Mouse (Mus musculus): ENCODE results near the gene Polr3h. TPM values are rescaled to one million over a fixed set of nuclear protein-coding genes. Genes with fewer than 3 reads are reported as not detected.

Gene Polr3h
- total and polyA plus RNA-seq, 3 experiments, result 8.4 to 36.8 (median 25.0) TPM

DNA sequence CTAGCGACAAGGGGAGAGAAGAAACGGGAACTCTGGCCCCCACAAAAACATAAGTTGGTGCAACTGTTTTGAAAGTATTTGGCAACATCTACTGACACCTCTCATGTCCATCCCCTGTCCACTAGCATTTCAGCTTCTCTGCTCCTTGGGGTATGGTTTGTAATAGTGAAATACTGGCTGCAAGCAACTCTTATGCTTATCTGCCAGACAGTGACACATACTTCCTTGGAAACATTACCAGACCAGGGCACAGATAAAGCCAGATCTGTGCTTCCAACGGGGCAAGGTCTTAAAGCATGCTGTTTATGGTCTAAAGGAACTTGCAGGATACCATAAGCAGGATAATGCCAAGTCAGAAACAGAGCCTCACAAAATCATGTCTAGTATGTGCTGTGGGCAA is 32.9 kb upstream of the Polr3h start:
- no peak for TF ChIP-seq GATA1 (IDR thresholded peaks at IDR 0.05; ENCODE audit: borderline replicate concordance, low read length)
- no peak for TF ChIP-seq CTCF (IDR thresholded peaks at IDR 0.05; ENCODE audit: low read depth, low read length)
- TF ChIP-seq GATA2 (IDR thresholded peaks at IDR 0.05; ENCODE audit: borderline replicate concordance, low read depth, low read length), result no peak
- TF ChIP-seq TAL1 (conservative IDR thresholded peaks at IDR 0.05; ENCODE audit: low read depth, low read length), result no peak
- TF ChIP-seq POLR2AphosphoS5 (IDR thresholded peaks at IDR 0.05; ENCODE audit: insufficient replicate concordance, low read depth, low read length), result no peak
- ATAC-seq (ENCODE audit: extremely low read depth, insufficient number of reproducible peaks, low FRiP score, poor library complexity, severe bottlenecking) (no peak), DNase-seq (ENCODE audit: low spot score) (no peak)
- Histone ChIP-seq H3K27me3 (ENCODE audit: insufficient read depth, low read length) (no peaks in the 10 kb centered on the region), H3K36me3 (replicated peaks) (peaks cover 55% of the 10 kb centered on the region), H3K9me3 (replicated peaks) (no peaks in the 10 kb centered on the region), H3K4me3 (ENCODE audit: low read depth, low read length) (no peak overlapping the region; the same call in 1 of the 2 replicates), H3K4me1 (ENCODE audit: insufficient read depth, low read depth, low read length) (peaks cover 36% of the 10 kb centered on the region)

DNA sequence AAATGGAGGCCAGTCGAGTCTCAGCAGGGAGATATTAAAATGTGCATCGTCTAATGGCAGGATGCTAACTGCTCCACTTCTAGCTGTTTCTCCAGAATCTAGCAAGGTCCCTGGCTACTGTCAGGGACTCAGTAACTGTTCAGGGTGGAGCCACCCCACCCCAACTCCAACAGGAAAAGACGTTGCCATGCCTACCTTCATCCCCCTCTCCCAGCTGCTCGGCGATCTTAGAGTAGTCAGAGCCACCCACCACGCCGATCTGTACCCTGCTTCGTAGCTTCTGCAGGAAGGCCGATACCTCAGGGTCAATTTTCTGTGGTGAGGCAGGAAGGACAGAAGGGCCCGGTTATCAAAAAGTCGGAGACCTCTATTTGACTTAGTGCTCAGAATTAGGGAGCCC is 31.6 kb upstream of the Polr3h start:
- TF ChIP-seq GATA2 (IDR thresholded peaks at IDR 0.05; ENCODE audit: borderline replicate concordance, low read depth, low read length), result no peak
- TF ChIP-seq POLR2AphosphoS5 (IDR thresholded peaks at IDR 0.05; ENCODE audit: insufficient replicate concordance, low read depth, low read length), result no peak
- no peak for TF ChIP-seq CTCF (IDR thresholded peaks at IDR 0.05; ENCODE audit: low read depth, low read length)
- TF ChIP-seq TAL1 (conservative IDR thresholded peaks at IDR 0.05; ENCODE audit: low read depth, low read length), result no peak
- TF ChIP-seq GATA1 (IDR thresholded peaks at IDR 0.05; ENCODE audit: borderline replicate concordance, low read length), result no peak
- H3K27me3 ChIP-seq (ENCODE audit: insufficient read depth, low read length), result no peaks in the 10 kb centered on the region
- H3K4me3 ChIP-seq (ENCODE audit: low read depth, low read length), result no peak overlapping the region
- H3K4me1 ChIP-seq (ENCODE audit: insufficient read depth, low read depth, low read length), result peaks cover 36% of the 10 kb centered on the region
- no peaks in the 10 kb centered on the region for H3K9me3 ChIP-seq (replicated peaks)
- ATAC-seq (ENCODE audit: extremely low read depth, insufficient number of reproducible peaks, low FRiP score, poor library complexity, severe bottlenecking) (no peak), DNase-seq (ENCODE audit: low spot score) (no peak)
- H3K36me3 ChIP-seq (replicated peaks), result peaks cover 68% of the 10 kb centered on the region

DNA sequence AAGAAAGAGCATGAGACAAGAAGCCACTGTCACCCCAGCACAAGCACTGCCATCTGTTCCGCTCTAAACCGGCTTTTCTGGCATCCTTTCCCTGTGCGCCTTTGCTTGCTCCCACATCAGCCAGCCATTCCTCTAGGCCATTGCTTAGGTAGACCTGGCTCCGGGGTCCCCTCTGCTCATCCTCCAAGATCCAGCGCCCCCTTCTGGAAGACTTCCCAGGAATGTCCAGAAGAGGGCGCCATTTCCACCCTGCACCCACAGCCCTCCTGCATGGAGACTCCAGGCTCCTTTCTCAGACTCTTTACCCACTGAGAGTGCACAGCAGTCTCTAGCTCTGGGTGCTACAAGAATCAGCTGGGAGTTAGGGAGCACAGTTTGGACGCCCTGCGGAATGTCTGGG is 30.4 kb upstream of the Polr3h start:
- Histone ChIP-seq H3K36me3 (replicated peaks) (peaks cover 80% of the 10 kb centered on the region), H3K27me3 (ENCODE audit: insufficient read depth, low read length) (no peaks in the 10 kb centered on the region), H3K9me3 (replicated peaks) (no peaks in the 10 kb centered on the region), H3K4me1 (ENCODE audit: insufficient read depth, low read depth, low read length) (peaks cover 33% of the 10 kb centered on the region), H3K4me3 (ENCODE audit: low read depth, low read length) (no peak overlapping the region)
- no peak for ATAC-seq (ENCODE audit: extremely low read depth, insufficient number of reproducible peaks, low FRiP score, poor library complexity, severe bottlenecking)
- DNase-seq (ENCODE audit: low spot score), result peak; percentile 67
- peak; percentile 72 for TF ChIP-seq CTCF (IDR thresholded peaks at IDR 0.05; ENCODE audit: low read depth, low read length)
- no peak for TF ChIP-seq POLR2AphosphoS5 (IDR thresholded peaks at IDR 0.05; ENCODE audit: insufficient replicate concordance, low read depth, low read length)
- TF ChIP-seq GATA1 (IDR thresholded peaks at IDR 0.05; ENCODE audit: borderline replicate concordance, low read length), result no peak
- no peak for TF ChIP-seq GATA2 (IDR thresholded peaks at IDR 0.05; ENCODE audit: borderline replicate concordance, low read depth, low read length)

DNA sequence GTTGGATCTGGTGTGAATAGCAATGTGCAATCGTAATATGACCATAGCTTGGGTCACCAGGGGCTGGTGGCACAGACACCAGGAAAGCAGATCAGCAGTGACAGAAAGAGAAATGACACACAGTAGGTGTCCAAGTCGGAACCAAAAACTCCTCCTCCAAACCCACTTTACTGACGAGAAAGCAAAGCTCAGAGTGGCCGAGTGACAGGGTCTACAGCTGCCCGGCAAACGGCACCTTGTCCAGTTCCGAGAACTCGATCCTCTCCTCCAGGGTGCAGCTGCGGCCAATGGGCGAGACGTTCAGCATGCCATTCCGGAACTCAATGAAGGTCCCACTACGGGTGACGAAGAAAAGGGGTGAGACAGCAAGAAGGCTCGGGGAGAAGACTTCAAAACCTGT is 29.4 kb upstream of the Polr3h start:
- no peak for ATAC-seq (ENCODE audit: extremely low read depth, insufficient number of reproducible peaks, low FRiP score, poor library complexity, severe bottlenecking)
- H3K27me3 ChIP-seq (ENCODE audit: insufficient read depth, low read length), result no peaks in the 10 kb centered on the region
- DNase-seq (ENCODE audit: low spot score), result no peak
- TF ChIP-seq GATA2 (IDR thresholded peaks at IDR 0.05; ENCODE audit: borderline replicate concordance, low read depth, low read length) (no peak), TAL1 (conservative IDR thresholded peaks at IDR 0.05; ENCODE audit: low read depth, low read length) (no peak), CTCF (IDR thresholded peaks at IDR 0.05; ENCODE audit: low read depth, low read length) (no peak), GATA1 (IDR thresholded peaks at IDR 0.05; ENCODE audit: borderline replicate concordance, low read length) (no peak), POLR2AphosphoS5 (IDR thresholded peaks at IDR 0.05; ENCODE audit: insufficient replicate concordance, low read depth, low read length) (no peak)
- H3K9me3 ChIP-seq (replicated peaks), result no peaks in the 10 kb centered on the region
- peaks cover 90% of the 10 kb centered on the region for H3K36me3 ChIP-seq (replicated peaks)
- peaks cover 30% of the 10 kb centered on the region for H3K4me1 ChIP-seq (ENCODE audit: insufficient read depth, low read depth, low read length)
- H3K4me3 ChIP-seq (ENCODE audit: low read depth, low read length), result no peak overlapping the region

DNA sequence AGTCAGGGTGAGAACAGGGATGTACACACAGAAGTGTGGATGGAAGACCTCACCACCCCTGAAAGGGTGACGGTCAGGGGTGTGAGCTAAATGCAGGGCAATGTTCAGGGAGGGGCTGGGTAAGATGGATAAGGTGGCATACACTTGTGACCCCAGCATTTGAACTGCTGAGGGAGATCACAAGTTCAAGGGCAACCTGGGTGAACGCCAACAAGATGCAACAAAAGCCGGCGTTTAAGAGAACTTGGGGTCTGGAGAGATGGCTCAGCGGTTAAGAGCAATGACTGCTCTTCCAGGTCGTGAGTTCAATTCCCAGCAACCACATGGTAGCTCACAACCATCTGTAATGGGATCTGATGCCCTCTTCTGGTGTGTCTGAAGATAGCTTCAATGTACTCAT is 28.7 kb upstream of the Polr3h start:
- H3K4me3 ChIP-seq (ENCODE audit: low read depth, low read length), result no peak overlapping the region
- peaks cover 97% of the 10 kb centered on the region for H3K36me3 ChIP-seq (replicated peaks)
- H3K27me3 ChIP-seq (ENCODE audit: insufficient read depth, low read length), result no peaks in the 10 kb centered on the region
- H3K9me3 ChIP-seq (replicated peaks), result no peaks in the 10 kb centered on the region
- no peak for ATAC-seq (ENCODE audit: extremely low read depth, insufficient number of reproducible peaks, low FRiP score, poor library complexity, severe bottlenecking)
- TF ChIP-seq CTCF (IDR thresholded peaks at IDR 0.05; ENCODE audit: low read depth, low read length) (no peak), TAL1 (conservative IDR thresholded peaks at IDR 0.05; ENCODE audit: low read depth, low read length) (no peak), GATA2 (IDR thresholded peaks at IDR 0.05; ENCODE audit: borderline replicate concordance, low read depth, low read length) (no peak), POLR2AphosphoS5 (IDR thresholded peaks at IDR 0.05; ENCODE audit: insufficient replicate concordance, low read depth, low read length) (no peak), GATA1 (IDR thresholded peaks at IDR 0.05; ENCODE audit: borderline replicate concordance, low read length) (no peak)
- no peak for DNase-seq (ENCODE audit: low spot score)
- H3K4me1 ChIP-seq (ENCODE audit: insufficient read depth, low read depth, low read length), result peaks cover 23% of the 10 kb centered on the region

DNA sequence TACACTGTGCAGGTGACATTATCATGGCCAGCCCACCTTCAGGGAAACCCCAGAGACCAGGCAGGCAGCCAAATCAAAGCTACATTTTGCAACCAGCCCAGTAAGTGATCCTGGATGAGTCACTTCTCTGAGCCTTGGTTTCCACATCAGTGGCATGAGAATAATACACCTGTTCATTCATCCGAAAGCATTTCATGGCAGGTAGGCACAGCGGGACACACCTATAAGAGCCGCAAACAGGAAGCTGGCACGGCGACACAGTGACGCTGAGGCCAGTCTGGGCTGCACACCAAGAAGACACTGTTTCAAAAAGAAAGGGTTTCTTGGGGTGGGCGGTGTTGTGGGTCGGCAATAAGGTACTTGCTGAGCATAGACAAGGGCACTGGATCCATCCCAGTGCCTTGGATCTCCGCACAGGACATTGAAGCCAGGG is 28.1 kb upstream of the Polr3h start:
- peaks cover 20% of the 10 kb centered on the region for H3K4me1 ChIP-seq (ENCODE audit: insufficient read depth, low read depth, low read length)
- ATAC-seq (ENCODE audit: extremely low read depth, insufficient number of reproducible peaks, low FRiP score, poor library complexity, severe bottlenecking), result no peak
- no peaks in the 10 kb centered on the region for H3K27me3 ChIP-seq (ENCODE audit: insufficient read depth, low read length)
- TF ChIP-seq CTCF (IDR thresholded peaks at IDR 0.05; ENCODE audit: low read depth, low read length), result no peak
- TF ChIP-seq GATA1 (IDR thresholded peaks at IDR 0.05; ENCODE audit: borderline replicate concordance, low read length), result no peak
- TF ChIP-seq GATA2 (IDR thresholded peaks at IDR 0.05; ENCODE audit: borderline replicate concordance, low read depth, low read length), result no peak
- TF ChIP-seq TAL1 (conservative IDR thresholded peaks at IDR 0.05; ENCODE audit: low read depth, low read length), result no peak
- no peak for TF ChIP-seq POLR2AphosphoS5 (IDR thresholded peaks at IDR 0.05; ENCODE audit: insufficient replicate concordance, low read depth, low read length)
- peaks cover 99% of the 10 kb centered on the region for H3K36me3 ChIP-seq (replicated peaks)
- DNase-seq (ENCODE audit: low spot score), result no peak
- no peak overlapping the region for H3K4me3 ChIP-seq (ENCODE audit: low read depth, low read length)
- H3K9me3 ChIP-seq (replicated peaks), result no peaks in the 10 kb centered on the region
